Mouse (Mus musculus): ENCODE measurements around the gene Sdk1. TPM values are rescaled to one million over a fixed set of nuclear protein-coding genes. Genes with fewer than 3 reads are reported as not detected.
"Not testable (repeated sequence)": the region's sequence is repeated elsewhere in the genome, so short reads cannot be mapped to it uniquely, and the experiment has no call there.

Gene Sdk1
- polyA plus RNA-seq, 1 experiment from 2014 or later: 1.7 TPM

DNA sequence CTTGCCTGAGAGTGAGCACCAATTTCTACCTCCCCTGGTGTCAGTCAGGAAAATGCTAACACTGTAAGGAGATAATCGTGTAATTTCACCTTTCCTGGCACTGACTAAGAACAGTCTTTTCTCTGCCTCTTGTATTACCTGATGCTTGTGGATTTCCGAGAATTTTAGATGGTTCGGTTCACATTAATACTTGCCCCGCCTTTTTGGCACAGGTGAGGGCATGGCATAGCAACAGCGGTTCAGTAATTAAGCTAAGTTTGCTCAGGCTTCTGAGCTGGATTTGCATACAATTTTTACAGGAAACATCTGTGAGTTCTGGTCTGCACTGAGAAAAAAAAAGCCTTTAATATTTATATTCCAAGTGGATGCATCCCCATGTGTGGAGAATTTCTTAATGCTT, 350.0 kb downstream of the Sdk1 start:
- no peak overlapping the region for H3K9ac ChIP-seq (replicated peaks)

DNA sequence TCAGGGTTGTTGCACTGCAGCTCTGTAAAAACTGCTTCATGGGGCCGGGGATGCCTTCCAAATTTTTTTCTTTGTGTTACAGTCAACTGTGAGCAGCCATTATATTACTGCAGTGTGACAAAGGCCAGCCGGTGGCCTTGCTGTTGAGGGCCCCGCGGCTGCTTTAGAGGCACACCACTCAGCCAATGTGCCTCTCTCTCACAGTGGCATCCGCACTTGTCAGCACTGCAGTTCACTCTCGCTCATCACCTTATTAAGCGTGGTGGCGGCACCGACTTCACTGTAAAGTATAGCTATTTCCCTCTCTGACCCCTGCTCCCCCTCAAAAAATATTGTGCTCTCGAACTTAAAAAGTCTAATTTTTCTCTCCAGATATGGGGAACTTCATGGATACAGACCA, 371.4 kb downstream of the Sdk1 start:
- Histone ChIP-seq H3K27ac (replicated peaks) (no peak overlapping the region), H3K9ac (replicated peaks) (no peak overlapping the region), H3K9me3 (no peaks in the 10 kb centered on the region), H3K27me3 (no peaks in the 10 kb centered on the region), H3K4me1 (peaks cover 5% of the 10 kb centered on the region), H3K4me2 (replicated peaks) (no peak overlapping the region), H3K36me3 (no peaks in the 10 kb centered on the region), H3K4me3 (no peak overlapping the region)
- no peak for ATAC-seq (ENCODE audit: low FRiP score, low read depth)
- WGBS: 81% methylated on average over 10 of the region's 10 CpGs

More for the DNA sequence above, 350.0 kb downstream of the Sdk1 start:
- 90% methylated on average over 5 of the region's 5 CpGs for WGBS
- ATAC-seq (ENCODE audit: low FRiP score, low read depth): no peak
- no peaks in the 10 kb centered on the region for H3K4me1 ChIP-seq
- H3K36me3 ChIP-seq: no peaks in the 10 kb centered on the region
- H3K4me2 ChIP-seq (replicated peaks): no peak overlapping the region
- H3K9me3 ChIP-seq: 0 out of 2 replicates have a peak, but pooled peaks cover under 1% of the 10 kb centered on the region
- H3K27me3 ChIP-seq: no peaks in the 10 kb centered on the region
- H3K4me3 ChIP-seq: no peak overlapping the region
- H3K27ac ChIP-seq (replicated peaks): no peak overlapping the region

DNA sequence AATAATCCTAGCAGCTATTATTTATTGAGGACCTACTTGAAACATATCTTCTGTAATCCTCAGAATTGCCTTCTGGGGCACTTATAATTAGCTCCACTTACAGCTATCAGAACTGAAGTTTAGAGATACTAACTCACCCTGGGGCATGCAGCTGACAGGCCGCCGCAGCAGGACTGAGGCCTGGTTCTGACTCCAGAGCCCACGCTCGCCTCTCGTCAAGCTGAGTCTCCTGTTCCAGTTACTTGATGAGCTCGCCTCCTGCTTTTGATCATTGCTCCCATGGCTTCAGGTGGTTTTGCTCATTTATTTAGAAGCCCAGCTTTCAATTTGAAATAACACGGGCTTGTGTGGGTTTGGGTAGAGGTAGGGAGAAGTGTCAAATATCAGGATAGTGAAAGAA, 374.5 kb downstream of the Sdk1 start:
- Histone ChIP-seq H3K4me2 (replicated peaks) (no peak overlapping the region), H3K27ac (replicated peaks) (no peak overlapping the region), H3K36me3 (no peaks in the 10 kb centered on the region), H3K9ac (replicated peaks) (no peak overlapping the region), H3K4me1 (peaks cover 5% of the 10 kb centered on the region), H3K9me3 (no peaks in the 10 kb centered on the region), H3K27me3 (no peaks in the 10 kb centered on the region), H3K4me3 (no peak overlapping the region)
- ATAC-seq (ENCODE audit: low FRiP score, low read depth): no peak
- WGBS: 67% methylated on average over 7 of the region's 7 CpGs

DNA sequence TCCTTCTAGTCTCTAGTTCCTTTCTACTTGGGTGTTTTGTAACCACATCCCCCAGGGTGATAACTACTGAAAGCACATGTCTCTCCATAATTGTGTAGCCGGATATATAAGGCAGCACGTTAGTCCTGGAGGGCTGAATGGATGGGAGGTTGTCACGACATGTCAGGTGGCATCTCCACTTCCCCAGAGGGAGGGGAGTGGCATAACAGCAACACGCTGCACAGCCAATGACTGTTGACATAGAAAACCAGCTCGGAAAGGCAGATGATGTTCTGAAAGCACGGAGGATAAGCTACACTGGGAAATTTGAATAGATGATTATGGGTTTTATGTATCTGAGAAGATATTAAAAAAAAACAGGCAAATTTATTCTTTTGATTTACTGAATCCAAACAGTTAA, 376.4 kb downstream of the Sdk1 start:
- H3K4me2 ChIP-seq (replicated peaks): no peak overlapping the region
- ATAC-seq (ENCODE audit: low FRiP score, low read depth): no peak
- no peak overlapping the region for H3K9ac ChIP-seq (replicated peaks)
- no peaks in the 10 kb centered on the region for H3K9me3 ChIP-seq
- H3K27me3 ChIP-seq: no peaks in the 10 kb centered on the region
- peaks cover 4% of the 10 kb centered on the region for H3K4me1 ChIP-seq
- H3K4me3 ChIP-seq: no peak overlapping the region
- WGBS: 57% methylated on average over 6 of the region's 6 CpGs
- H3K27ac ChIP-seq (replicated peaks): no peak overlapping the region
- no peaks in the 10 kb centered on the region for H3K36me3 ChIP-seq

DNA sequence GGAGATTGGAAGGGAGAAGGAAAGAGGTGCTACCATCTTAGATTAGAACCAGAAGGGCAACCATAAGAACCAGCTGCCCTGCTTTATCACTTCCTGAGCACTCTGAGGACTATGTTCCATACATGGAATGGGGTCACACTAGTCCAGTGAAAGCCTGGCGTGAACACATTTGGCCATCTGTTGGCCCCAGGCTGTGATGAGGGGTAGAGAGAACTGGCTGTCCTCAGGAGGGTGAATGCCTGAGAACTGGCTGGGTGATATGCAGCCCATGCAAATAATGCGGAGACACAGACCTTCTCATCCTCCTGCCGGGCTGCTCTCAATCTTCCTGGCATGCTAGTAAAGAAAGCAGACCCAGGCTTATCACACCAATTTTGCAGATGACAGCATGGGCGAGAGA, 384.1 kb downstream of the Sdk1 start:
- H3K4me3 ChIP-seq: no peak overlapping the region
- no peak for ATAC-seq (ENCODE audit: low FRiP score, low read depth)
- H3K27ac ChIP-seq (replicated peaks): no peak overlapping the region
- no peaks in the 10 kb centered on the region for H3K4me1 ChIP-seq
- H3K9ac ChIP-seq (replicated peaks): no peak overlapping the region
- no peaks in the 10 kb centered on the region for H3K9me3 ChIP-seq
- no peaks in the 10 kb centered on the region for H3K27me3 ChIP-seq
- H3K4me2 ChIP-seq (replicated peaks): no peak overlapping the region
- H3K36me3 ChIP-seq: no peaks in the 10 kb centered on the region
- WGBS: 87% methylated on average over 4 of the region's 4 CpGs

DNA sequence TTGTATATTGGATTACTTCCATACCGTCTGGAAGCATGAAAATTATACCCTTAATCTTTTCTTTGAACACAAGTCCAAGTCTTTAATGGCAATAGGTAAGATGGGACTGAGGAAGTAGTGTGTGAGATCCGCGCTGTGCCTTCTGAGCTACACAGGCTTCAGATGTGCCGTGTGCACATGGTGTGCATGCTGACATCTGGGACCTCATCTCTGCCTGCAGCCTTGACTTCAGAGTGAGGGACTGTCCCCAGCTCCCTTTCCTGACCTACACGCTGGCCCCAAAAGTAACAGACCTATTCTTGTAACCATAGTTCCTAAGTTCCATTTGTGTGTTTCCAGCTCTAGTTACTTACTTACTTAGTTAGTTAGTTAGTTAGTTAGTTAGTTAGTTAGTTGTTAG, 390.4 kb downstream of the Sdk1 start:
- no peaks in the 10 kb centered on the region for H3K27me3 ChIP-seq
- 82% methylated on average over 5 of the region's 5 CpGs for WGBS
- no peak for ATAC-seq (ENCODE audit: low FRiP score, low read depth)
- H3K36me3 ChIP-seq: no peaks in the 10 kb centered on the region
- no peak overlapping the region for H3K9ac ChIP-seq (replicated peaks)
- H3K4me2 ChIP-seq (replicated peaks): no peak overlapping the region
- H3K4me1 ChIP-seq: no peaks in the 10 kb centered on the region
- no peak overlapping the region for H3K4me3 ChIP-seq
- no peaks in the 10 kb centered on the region for H3K9me3 ChIP-seq
- H3K27ac ChIP-seq (replicated peaks): no peak overlapping the region

DNA sequence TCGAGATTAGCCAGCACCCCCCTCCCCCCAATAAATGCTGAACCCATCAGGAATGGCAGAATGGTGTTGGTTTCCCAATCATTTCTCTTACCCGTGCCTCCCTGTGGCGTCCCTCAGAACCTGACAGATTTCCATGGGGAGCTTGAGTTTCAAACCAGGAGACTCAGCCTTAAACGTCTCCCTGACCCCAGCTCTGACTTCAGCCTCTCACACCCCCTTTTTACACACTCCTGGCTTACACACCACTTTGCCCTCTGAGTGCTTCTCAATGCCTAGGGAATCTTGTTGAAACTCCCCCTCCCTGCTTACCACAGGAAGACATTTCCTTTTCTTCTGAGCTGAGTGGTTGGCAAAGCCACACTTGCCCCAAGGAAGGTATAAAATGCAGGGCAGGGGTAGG, 392.0 kb downstream of the Sdk1 start:
- H3K27ac ChIP-seq (replicated peaks): no peak overlapping the region
- no peak overlapping the region for H3K4me2 ChIP-seq (replicated peaks)
- no peak overlapping the region for H3K9ac ChIP-seq (replicated peaks)
- no peak for ATAC-seq (ENCODE audit: low FRiP score, low read depth)
- no peaks in the 10 kb centered on the region for H3K9me3 ChIP-seq
- H3K27me3 ChIP-seq: no peaks in the 10 kb centered on the region
- 70% methylated on average over 4 of the region's 4 CpGs for WGBS
- H3K36me3 ChIP-seq: no peaks in the 10 kb centered on the region
- no peak overlapping the region for H3K4me3 ChIP-seq
- H3K4me1 ChIP-seq: no peaks in the 10 kb centered on the region

DNA sequence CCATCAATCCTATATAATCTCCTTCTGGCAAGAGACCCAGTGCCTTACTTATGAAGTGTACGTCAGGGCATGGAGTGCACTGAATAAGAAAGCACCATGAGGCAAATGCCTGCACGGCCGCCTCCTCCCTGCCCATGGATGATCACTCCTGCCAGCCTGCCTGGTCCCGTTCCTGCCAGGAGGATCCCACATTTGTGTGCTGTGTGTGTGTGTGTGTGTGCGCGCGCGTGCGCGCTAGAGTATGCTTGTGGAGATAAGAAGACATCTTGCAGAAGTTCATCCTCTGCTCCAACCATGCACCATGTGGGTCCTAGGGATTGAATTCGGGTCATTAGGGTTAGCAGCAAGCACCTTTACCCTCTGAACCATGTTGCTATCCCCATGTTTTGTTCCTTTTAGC, 395.1 kb downstream of the Sdk1 start:
- Histone ChIP-seq H3K36me3 (no peaks in the 10 kb centered on the region), H3K9me3 (no peaks in the 10 kb centered on the region), H3K4me3 (no peak overlapping the region), H3K4me1 (no peaks in the 10 kb centered on the region), H3K9ac (replicated peaks) (no peak overlapping the region), H3K27me3 (no peaks in the 10 kb centered on the region), H3K4me2 (replicated peaks) (no peak overlapping the region), H3K27ac (replicated peaks) (no peak overlapping the region)
- no peak for ATAC-seq (ENCODE audit: low FRiP score, low read depth)
- 94% methylated on average over 11 of the region's 11 CpGs for WGBS

DNA sequence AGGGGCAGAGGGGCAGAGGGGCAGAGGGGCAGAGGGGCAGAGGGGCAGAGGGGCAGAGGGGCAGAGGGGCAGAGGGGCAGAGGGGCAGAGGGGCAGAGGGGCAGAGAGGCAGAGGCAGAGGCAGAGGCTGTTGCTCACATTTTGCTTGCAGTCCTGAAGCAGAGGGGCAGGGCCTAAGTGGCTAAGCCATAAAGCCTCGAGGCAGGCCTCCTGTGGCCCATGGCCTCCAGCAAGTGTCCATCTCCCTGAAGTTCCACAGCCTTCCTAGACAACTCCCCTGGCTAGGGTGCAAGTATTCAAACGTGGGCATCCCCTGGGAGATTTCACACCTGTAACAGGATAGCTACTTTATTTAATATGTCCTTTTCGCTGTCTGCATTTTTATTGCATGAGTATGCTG, 395.8 kb downstream of the Sdk1 start:
- not testable (repeated sequence) for ATAC-seq (ENCODE audit: low FRiP score, low read depth); H3K9me3 ChIP-seq; H3K4me1 ChIP-seq; H3K27me3 ChIP-seq; H3K36me3 ChIP-seq; H3K9ac ChIP-seq (replicated peaks); H3K27ac ChIP-seq (replicated peaks); H3K4me3 ChIP-seq; H3K4me2 ChIP-seq (replicated peaks)
- WGBS: 75% methylated on average over 3 of the region's 3 CpGs

DNA sequence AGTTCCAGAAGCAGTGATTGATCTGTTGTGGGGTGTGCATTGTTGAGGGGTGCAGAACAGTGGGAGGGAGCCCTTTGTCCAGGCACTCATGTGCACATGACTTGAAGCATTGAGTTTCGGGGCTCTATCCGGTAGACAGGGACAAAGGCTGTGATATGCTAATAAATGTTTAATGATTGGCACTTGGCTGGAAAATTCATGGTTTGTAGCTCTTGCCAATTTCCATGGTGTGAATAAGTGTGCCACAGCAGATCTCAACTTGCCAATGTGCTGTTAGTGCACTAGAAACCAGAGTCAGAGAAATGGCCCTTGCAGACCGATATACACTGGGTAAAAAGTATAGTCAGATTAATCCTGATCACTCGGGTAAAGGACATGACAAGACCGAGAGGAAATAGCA, 404.4 kb downstream of the Sdk1 start:
- Histone ChIP-seq H3K4me1 (no peaks in the 10 kb centered on the region), H3K4me2 (replicated peaks) (no peak overlapping the region), H3K27me3 (no peaks in the 10 kb centered on the region), H3K27ac (replicated peaks) (no peak overlapping the region), H3K36me3 (no peaks in the 10 kb centered on the region), H3K9me3 (no peaks in the 10 kb centered on the region), H3K4me3 (no peak overlapping the region), H3K9ac (replicated peaks) (no peak overlapping the region)
- ATAC-seq (ENCODE audit: low FRiP score, low read depth): no peak
- WGBS: 88% methylated on average over 5 of the region's 5 CpGs

DNA sequence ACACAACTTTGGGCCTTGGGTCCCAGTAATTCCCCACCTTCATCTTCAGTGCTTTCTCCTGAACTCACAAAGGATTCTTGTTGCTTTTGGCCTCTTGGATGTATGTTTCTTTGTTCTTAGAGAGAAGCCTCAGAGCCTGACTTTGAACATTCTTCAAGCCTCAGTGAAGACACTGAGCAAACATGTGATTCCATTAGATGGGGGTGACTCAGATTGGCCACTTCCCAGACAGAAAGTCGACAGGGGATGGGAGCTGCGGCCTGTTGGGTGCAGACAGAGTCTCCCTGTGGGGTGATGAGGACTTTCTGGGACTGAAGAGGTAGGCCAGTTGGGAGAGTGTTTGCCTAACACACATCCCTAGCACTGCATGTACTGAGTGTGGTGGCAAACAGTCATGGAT, 405.3 kb downstream of the Sdk1 start:
- H3K4me2 ChIP-seq (replicated peaks): no peak overlapping the region
- no peak overlapping the region for H3K4me3 ChIP-seq
- 70% methylated on average over 2 of the region's 2 CpGs for WGBS
- no peaks in the 10 kb centered on the region for H3K4me1 ChIP-seq
- no peak overlapping the region for H3K27ac ChIP-seq (replicated peaks)
- no peak overlapping the region for H3K9ac ChIP-seq (replicated peaks)
- H3K9me3 ChIP-seq: no peaks in the 10 kb centered on the region
- H3K36me3 ChIP-seq: no peaks in the 10 kb centered on the region
- H3K27me3 ChIP-seq: no peaks in the 10 kb centered on the region
- ATAC-seq (ENCODE audit: low FRiP score, low read depth): no peak

DNA sequence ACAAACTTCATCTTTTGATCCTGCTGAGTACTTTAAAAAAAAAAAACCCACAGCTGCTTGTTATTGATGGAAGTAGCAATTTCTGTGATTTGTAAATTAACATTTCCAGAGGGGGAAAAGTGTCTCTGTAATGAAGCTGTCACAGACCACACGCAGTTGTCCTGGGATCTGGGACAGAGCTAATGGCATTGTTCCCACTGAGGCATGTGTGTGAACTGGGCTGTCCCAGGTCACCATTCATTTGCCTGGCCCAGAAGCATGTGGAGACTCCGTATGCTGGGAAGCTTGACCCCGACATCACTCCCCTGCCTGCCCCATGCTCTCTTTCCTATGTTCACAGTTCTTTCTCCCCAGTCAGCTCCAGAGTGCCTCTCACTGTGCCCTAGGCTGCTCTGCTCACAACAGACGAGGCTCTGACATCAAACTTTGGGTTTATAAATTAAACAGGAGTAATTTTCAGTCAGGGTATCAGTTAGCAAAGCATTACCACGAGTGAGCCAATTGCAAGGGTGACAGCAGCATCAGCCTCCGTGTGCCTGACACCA, 408.6 kb downstream of the Sdk1 start:
- H3K9me3 ChIP-seq: no peaks in the 10 kb centered on the region
- no peak overlapping the region for H3K27ac ChIP-seq (replicated peaks)
- ATAC-seq (ENCODE audit: low FRiP score, low read depth): no peak
- 60% methylated on average over 6 of the region's 6 CpGs for whole genome bisulfite sequencing
- no peaks in the 10 kb centered on the region for H3K27me3 ChIP-seq
- H3K4me1 ChIP-seq: no peaks in the 10 kb centered on the region
- no peaks in the 10 kb centered on the region for H3K36me3 ChIP-seq
- no peak overlapping the region for H3K9ac ChIP-seq (replicated peaks)
- H3K4me2 ChIP-seq (replicated peaks): no peak overlapping the region
- no peak overlapping the region for H3K4me3 ChIP-seq

DNA sequence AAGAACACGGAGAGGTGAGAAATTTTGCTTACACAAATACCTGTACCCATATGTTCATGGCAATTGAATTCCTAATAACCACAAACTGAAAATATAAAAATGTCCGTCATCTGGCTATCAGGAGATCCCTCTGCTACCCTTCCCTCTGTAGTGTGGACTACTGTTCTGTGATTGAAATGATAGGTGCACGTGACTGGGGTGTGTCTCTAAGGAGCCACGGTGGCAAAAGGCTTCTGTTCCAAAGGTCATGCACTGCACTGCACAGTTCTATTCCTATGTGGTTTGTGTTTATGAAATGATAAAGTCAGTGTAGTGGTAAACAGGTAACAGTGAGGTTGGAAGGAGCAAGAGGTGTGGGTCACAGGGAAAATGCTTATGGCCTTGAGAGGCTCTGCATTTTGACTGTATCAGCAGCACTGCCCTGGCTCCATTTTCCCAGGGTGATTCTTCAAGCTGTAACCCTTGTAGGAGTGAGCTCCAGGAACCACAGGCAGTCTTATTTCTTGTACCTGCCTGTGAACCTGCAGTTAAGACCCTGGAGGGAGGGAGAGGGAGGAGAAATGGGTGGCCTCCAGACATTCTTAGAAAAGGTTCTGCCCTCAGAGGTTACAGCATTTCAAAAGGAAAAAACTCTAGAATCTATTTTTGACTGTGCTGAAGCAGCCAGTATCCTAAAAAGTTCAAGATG, 410.5 kb downstream of the Sdk1 start:
- Histone ChIP-seq H3K36me3 (no peaks in the 10 kb centered on the region), H3K9ac (replicated peaks) (no peak overlapping the region), H3K4me2 (replicated peaks) (no peak overlapping the region), H3K27ac (replicated peaks) (no peak overlapping the region), H3K4me3 (no peak overlapping the region), H3K4me1 (no peaks in the 10 kb centered on the region), H3K27me3 (no peaks in the 10 kb centered on the region), H3K9me3 (no peaks in the 10 kb centered on the region)
- ATAC-seq (ENCODE audit: low FRiP score, low read depth): no peak
- WGBS: 91% methylated on average over 4 of the region's 4 CpGs

Data from midbrain, embryonic 12.5 days (tissue).